Mouse (Mus musculus) myocyte (in vitro differentiated cells): ENCODE results near the gene Uqcc1. TPM values are rescaled to one million over a fixed set of nuclear protein-coding genes. Genes with fewer than 3 reads are reported as not detected.

Experiments used
- H3K27me3 ChIP-seq: one replicate; pipeline ENCODE4 v1.6.1; 2011; ENCODE audit not compliant: control insufficient read depth, insufficient read depth, insufficient read length
- H3K36me3 ChIP-seq: one replicate; pipeline ENCODE4 v1.6.1; 2011; ENCODE audit not compliant: control insufficient read depth, insufficient read depth
- H3K4me2 ChIP-seq: one replicate; pipeline ENCODE4 v1.6.1; 2011; ENCODE audit warnings: low read depth, control low read depth
- H3K4me3 ChIP-seq: one replicate; pipeline ENCODE4 v1.5.1; 2011; ENCODE audit warnings: mild to moderate bottlenecking, control low read depth, moderate library complexity
- H3K79me2 ChIP-seq: one replicate; pipeline ENCODE4 v1.6.1; 2011; ENCODE audit not compliant: control insufficient read depth, insufficient read depth
- H3ac ChIP-seq: one replicate; pipeline ENCODE4 v1.6.1; 2011; ENCODE audit not compliant: control insufficient read depth, insufficient read length
- CEBPB ChIP-seq: IDR thresholded peaks from 2 replicates; pipeline ENCODE4 v1.6.1; 2011; ENCODE audit warnings: mild to moderate bottlenecking, moderate library complexity; ENCODE audit not compliant: poor library complexity, insufficient read depth, severe bottlenecking
- E2F4 ChIP-seq: IDR thresholded peaks from one replicate; pipeline ENCODE4 v1.6.1; 2011; ENCODE audit warnings: mild to moderate bottlenecking, control low read depth, moderate library complexity; ENCODE audit not compliant: insufficient read depth
- MAX ChIP-seq: IDR thresholded peaks from one replicate; pipeline ENCODE4 v1.6.1; 2011; ENCODE audit warnings: low read depth, mild to moderate bottlenecking, control low read depth
- MYOD1 ChIP-seq, 3 experiments: IDR thresholded peaks; one replicate each; pipeline ENCODE4 v1.6.1; 2011; ENCODE audit warnings: control low read depth in 2 of 3, low read depth in 2 of 3, mild to moderate bottlenecking in 2 of 3, moderate library complexity in 1 of 3; ENCODE audit not compliant: insufficient read length in 2 of 3, control insufficient read depth in 1 of 3
- MYOG ChIP-seq, 3 experiments: IDR thresholded peaks; one replicate each; pipeline ENCODE4 v1.6.1; 2011; ENCODE audit warnings: control low read depth in 2 of 3, low read depth in 2 of 3, mild to moderate bottlenecking in 2 of 3; ENCODE audit not compliant: insufficient read length in 2 of 3, control insufficient read depth in 1 of 3, insufficient read depth in 1 of 3
- POLR2A ChIP-seq: IDR thresholded peaks from one replicate; pipeline ENCODE4 v1.6.1; 2011; ENCODE audit warnings: low read depth, mild to moderate bottlenecking, control low read depth, moderate library complexity; ENCODE audit not compliant: insufficient read length
- POLR2AphosphoS2 ChIP-seq: IDR thresholded peaks from one replicate; pipeline ENCODE4 v1.6.1; 2011; ENCODE audit warnings: low read depth, control low read depth; ENCODE audit not compliant: insufficient read length
- REST ChIP-seq: IDR thresholded peaks from one replicate; pipeline ENCODE4 v1.6.1; 2011; ENCODE audit warnings: mild to moderate bottlenecking, control low read depth, moderate library complexity; ENCODE audit not compliant: insufficient read depth, insufficient read length
- SRF ChIP-seq: IDR thresholded peaks from one replicate; pipeline ENCODE4 v1.6.1; 2011; ENCODE audit warnings: low read depth; ENCODE audit not compliant: control insufficient read depth, insufficient read length
- TCF12 ChIP-seq: IDR thresholded peaks from one replicate; pipeline ENCODE4 v1.6.1; 2011; ENCODE audit warnings: mild to moderate bottlenecking, control low read depth; ENCODE audit not compliant: poor library complexity, insufficient read depth, severe bottlenecking
- TCF3 ChIP-seq: IDR thresholded peaks from one replicate; pipeline ENCODE4 v1.6.1; 2011; ENCODE audit warnings: low read depth, control low read depth; ENCODE audit not compliant: insufficient read length
- USF1 ChIP-seq: IDR thresholded peaks from one replicate; pipeline ENCODE4 v1.6.1; 2011; ENCODE audit warnings: low read depth, mild to moderate bottlenecking, control low read depth, moderate library complexity
- polyA plus RNA-seq: library from polyadenylated mRNA; unstranded; fragments of >200 nt; fragmentation: generic; extraction: Trizol; gene quantifications from one replicate; pipeline ENCODE4 v1.2.1, GENCODE M21; 2012; ENCODE audit warnings: missing spikeins

Gene Uqcc1
- polyA plus RNA-seq, 1 experiment: 96.2 TPM

GRCm38 (mm10) chr2:155798613-155799012, 131.5 kb downstream of the Uqcc1 start:
- H3K27me3 ChIP-seq: peaks cover 8% of the 10 kb centered on the region
- no peak overlapping the region for H3ac ChIP-seq
- H3K4me2 ChIP-seq: no peak overlapping the region
- TF ChIP-seq TCF3 (no peak), SRF (no peak), MAX (no peak), MYOD1 (IDR thresholded peaks at IDR 0.05; ENCODE audit: control insufficient read depth in 1 of 3, insufficient read length in 2 of 3, low read depth in 2 of 3) (no peak), REST (no peak), CEBPB (no peak), TCF12 (no peak), POLR2A (no peak), MYOG (IDR thresholded peaks at IDR 0.05; ENCODE audit: control insufficient read depth in 1 of 3, insufficient read depth in 1 of 3, insufficient read length in 2 of 3, low read depth in 2 of 3) (no peak), POLR2AphosphoS2 (no peak), E2F4 (no peak), USF1 (no peak)
- no peaks in the 10 kb centered on the region for H3K79me2 ChIP-seq
- H3K36me3 ChIP-seq: no peaks in the 10 kb centered on the region
- H3K4me3 ChIP-seq: no peak overlapping the region

Other genes starting within 250 kb of the Uqcc1 start
- gene Trpc4ap, start 237.9 kb downstream of the Uqcc1 start, polyA plus RNA-seq: 89.0 TPM
- 21.9 TPM for gene Edem2, start 200.8 kb downstream of the Uqcc1 start, polyA plus RNA-seq
- not detected for gene Gm17581, start 194.4 kb downstream of the Uqcc1 start, polyA plus RNA-seq
- gene Procr, start 179.2 kb downstream of the Uqcc1 start, polyA plus RNA-seq: 2.7 TPM
- gene Mmp24, start 155.0 kb downstream of the Uqcc1 start, polyA plus RNA-seq: 0.02 TPM
- gene BC029722, start 110.9 kb downstream of the Uqcc1 start, polyA plus RNA-seq: 32.2 TPM
- gene Eif6, start 103.4 kb downstream of the Uqcc1 start, polyA plus RNA-seq: 198 TPM
- gene Fam83c, start 95.5 kb downstream of the Uqcc1 start, polyA plus RNA-seq: not detected
- 0.13 TPM for gene Gm15557, start 10.4 kb upstream of the Uqcc1 start, polyA plus RNA-seq
- gene Gdf5, start 15.1 kb upstream of the Uqcc1 start, polyA plus RNA-seq: 2.8 TPM
- gene Cep250, start 26.1 kb upstream of the Uqcc1 start, polyA plus RNA-seq: 13.0 TPM
- 0.29 TPM for gene 6430550D23Rik, start 77.7 kb upstream of the Uqcc1 start, polyA plus RNA-seq
- gene Ergic3, start 77.7 kb upstream of the Uqcc1 start, polyA plus RNA-seq: 372 TPM
- gene Fer1l4, start 122.6 kb upstream of the Uqcc1 start, polyA plus RNA-seq: not detected
- gene Spag4, start 134.9 kb upstream of the Uqcc1 start, polyA plus RNA-seq: 1.1 TPM
- gene Cpne1, start 181.7 kb upstream of the Uqcc1 start, polyA plus RNA-seq: 44.0 TPM
- gene Rbm12, start 181.7 kb upstream of the Uqcc1 start, polyA plus RNA-seq: 4.0 TPM
- 10.0 TPM for gene Gm28036, start 196.8 kb upstream of the Uqcc1 start, polyA plus RNA-seq
- gene Romo1, start 213.7 kb upstream of the Uqcc1 start, polyA plus RNA-seq: 417 TPM
- 42.8 TPM for gene Nfs1, start 213.9 kb upstream of the Uqcc1 start, polyA plus RNA-seq
- gene Rbm39, start 249.9 kb upstream of the Uqcc1 start, polyA plus RNA-seq: 53.7 TPM